Mouse (Mus musculus): ENCODE data around the gene Clasrp. TPM values are rescaled to one million over a fixed set of nuclear protein-coding genes. Genes with fewer than 3 reads are reported as not detected.

The Clasrp gene
- polyA plus RNA-seq, 1 experiment from 2014 or later: 43.5 TPM

GRCm38 (mm10) chr7:19547344-19547969 lies 56.8 kb downstream of the Clasrp start:
- H3K36me3 ChIP-seq (ENCODE audit: control insufficient read depth, insufficient read depth, low read length): no peaks in the 10 kb centered on the region
- H3K27me3 ChIP-seq (ENCODE audit: control insufficient read depth, insufficient read depth, low read depth, low read length): no peaks in the 10 kb centered on the region
- no peaks in the 10 kb centered on the region for H3K9me3 ChIP-seq (ENCODE audit: control insufficient read depth, low read length)
- no peak overlapping the region for H3K4me2 ChIP-seq (ENCODE audit: low read depth, low read length)
- peak; percentile 55; the same call in 1 of the 2 replicates for ATAC-seq (ENCODE audit: low read depth)
- H3K4me1 ChIP-seq (replicated peaks; ENCODE audit: control insufficient read depth, insufficient read depth, low read length): peaks cover 29% of the 10 kb centered on the region
- H3K4me3 ChIP-seq (ENCODE audit: low read length): no peak overlapping the region
- no peak overlapping the region for H3K9ac ChIP-seq (ENCODE audit: low read length)
- WGBS: 47% methylated on average over 2 of the region's 2 CpGs
- peak overlapping the region; percentile 35 for H3K27ac ChIP-seq (ENCODE audit: low read length)

- Histone ChIP-seq H3K36me3 (ENCODE audit: control insufficient read depth, insufficient read depth, low read length) (no peaks in the 10 kb centered on the region), H3K4me3 (ENCODE audit: low read length) (no peak overlapping the region), H3K27ac (ENCODE audit: low read length) (no peak overlapping the region; the same call in 1 of the 2 replicates), H3K9me3 (ENCODE audit: control insufficient read depth, low read length) (no peaks in the 10 kb centered on the region), H3K4me2 (ENCODE audit: low read depth, low read length) (no peak overlapping the region), H3K9ac (ENCODE audit: low read length) (no peak overlapping the region), H3K4me1 (replicated peaks; ENCODE audit: control insufficient read depth, insufficient read depth, low read length) (peaks cover 40% of the 10 kb centered on the region), H3K27me3 (ENCODE audit: control insufficient read depth, insufficient read depth, low read depth, low read length) (no peaks in the 10 kb centered on the region)
- WGBS: 12% methylated on average over 3 of the region's 3 CpGs
- ATAC-seq (ENCODE audit: low read depth): 0 out of 2 replicates have a peak, but pooled peaks have one; percentile 10
Observed at GRCm38 (mm10) chr7:19546007-19546406, 58.3 kb downstream of the Clasrp start.

GRCm38 (mm10) chr7:19543584-19543983 lies 60.7 kb downstream of the Clasrp start:
- no peak overlapping the region for H3K9ac ChIP-seq (ENCODE audit: low read length)
- H3K4me3 ChIP-seq (ENCODE audit: low read length): no peak overlapping the region
- peaks cover 44% of the 10 kb centered on the region for H3K4me1 ChIP-seq (replicated peaks; ENCODE audit: control insufficient read depth, insufficient read depth, low read length)
- 43% methylated on average over 6 of the region's 6 CpGs for WGBS
- no peak overlapping the region for H3K27ac ChIP-seq (ENCODE audit: low read length)
- no peaks in the 10 kb centered on the region for H3K36me3 ChIP-seq (ENCODE audit: control insufficient read depth, insufficient read depth, low read length)
- ATAC-seq (ENCODE audit: low read depth): no peak
- no peak overlapping the region for H3K4me2 ChIP-seq (ENCODE audit: low read depth, low read length)
- H3K27me3 ChIP-seq (ENCODE audit: control insufficient read depth, insufficient read depth, low read depth, low read length): no peaks in the 10 kb centered on the region
- no peaks in the 10 kb centered on the region for H3K9me3 ChIP-seq (ENCODE audit: control insufficient read depth, low read length)

GRCm38 (mm10) chr7:19542155-19542691 lies 62.1 kb downstream of the Clasrp start:
- Histone ChIP-seq H3K4me1 (replicated peaks; ENCODE audit: control insufficient read depth, insufficient read depth, low read length) (peaks cover 33% of the 10 kb centered on the region), H3K27ac (ENCODE audit: low read length) (no peak overlapping the region), H3K27me3 (ENCODE audit: control insufficient read depth, insufficient read depth, low read depth, low read length) (no peaks in the 10 kb centered on the region), H3K9ac (ENCODE audit: low read length) (no peak overlapping the region), H3K4me3 (ENCODE audit: low read length) (no peak overlapping the region), H3K9me3 (ENCODE audit: control insufficient read depth, low read length) (no peaks in the 10 kb centered on the region), H3K4me2 (ENCODE audit: low read depth, low read length) (no peak overlapping the region), H3K36me3 (ENCODE audit: control insufficient read depth, insufficient read depth, low read length) (no peaks in the 10 kb centered on the region)
- 63% methylated on average over 8 of the region's 8 CpGs for WGBS
- ATAC-seq (ENCODE audit: low read depth): peak; percentile 26; the same call in 1 of the 2 replicates

GRCm38 (mm10) chr7:19541681-19542154 lies 62.6 kb downstream of the Clasrp start:
- WGBS: 73% methylated on average over 7 of the region's 7 CpGs
- ATAC-seq (ENCODE audit: low read depth): no peak
- H3K4me2 ChIP-seq (ENCODE audit: low read depth, low read length): no peak overlapping the region
- no peak overlapping the region for H3K4me3 ChIP-seq (ENCODE audit: low read length)
- H3K4me1 ChIP-seq (replicated peaks; ENCODE audit: control insufficient read depth, insufficient read depth, low read length): peaks cover 29% of the 10 kb centered on the region
- no peak overlapping the region for H3K9ac ChIP-seq (ENCODE audit: low read length)
- H3K36me3 ChIP-seq (ENCODE audit: control insufficient read depth, insufficient read depth, low read length): no peaks in the 10 kb centered on the region
- H3K27ac ChIP-seq (ENCODE audit: low read length): no peak overlapping the region
- no peaks in the 10 kb centered on the region for H3K9me3 ChIP-seq (ENCODE audit: control insufficient read depth, low read length)
- no peaks in the 10 kb centered on the region for H3K27me3 ChIP-seq (ENCODE audit: control insufficient read depth, insufficient read depth, low read depth, low read length)

GRCm38 (mm10) chr7:19540771-19541566 lies 63.3 kb downstream of the Clasrp start:
- Histone ChIP-seq H3K4me2 (ENCODE audit: low read depth, low read length) (no peak overlapping the region), H3K36me3 (ENCODE audit: control insufficient read depth, insufficient read depth, low read length) (no peaks in the 10 kb centered on the region), H3K4me3 (ENCODE audit: low read length) (no peak overlapping the region), H3K27me3 (ENCODE audit: control insufficient read depth, insufficient read depth, low read depth, low read length) (no peaks in the 10 kb centered on the region), H3K9me3 (ENCODE audit: control insufficient read depth, low read length) (no peaks in the 10 kb centered on the region), H3K4me1 (replicated peaks; ENCODE audit: control insufficient read depth, insufficient read depth, low read length) (peaks cover 22% of the 10 kb centered on the region), H3K9ac (ENCODE audit: low read length) (no peak overlapping the region), H3K27ac (ENCODE audit: low read length) (0 out of 2 replicates have a peak overlapping the region, but pooled peaks have one; percentile 12)
- 60% methylated on average over 2 of the region's 2 CpGs for WGBS
- ATAC-seq (ENCODE audit: low read depth): peak; percentile 18; the same call in 1 of the 2 replicates

- Histone ChIP-seq H3K4me2 (ENCODE audit: low read depth, low read length) (no peak overlapping the region), H3K36me3 (ENCODE audit: control insufficient read depth, insufficient read depth, low read length) (peaks cover 33% of the 10 kb centered on the region), H3K4me1 (replicated peaks; ENCODE audit: control insufficient read depth, insufficient read depth, low read length) (no peaks in the 10 kb centered on the region), H3K9ac (ENCODE audit: low read length) (no peak overlapping the region), H3K4me3 (ENCODE audit: low read length) (no peak overlapping the region), H3K27ac (ENCODE audit: low read length) (no peak overlapping the region), H3K27me3 (ENCODE audit: control insufficient read depth, insufficient read depth, low read depth, low read length) (no peaks in the 10 kb centered on the region), H3K9me3 (ENCODE audit: control insufficient read depth, low read length) (no peaks in the 10 kb centered on the region)
- no peak for ATAC-seq (ENCODE audit: low read depth)
- WGBS: 96% methylated on average over 10 of the region's 10 CpGs
Observed at GRCm38 (mm10) chr7:19534676-19535075, 69.6 kb downstream of the Clasrp start.

- no peaks in the 10 kb centered on the region for H3K9me3 ChIP-seq (ENCODE audit: control insufficient read depth, low read length)
- ATAC-seq (ENCODE audit: low read depth): no peak
- H3K36me3 ChIP-seq (ENCODE audit: control insufficient read depth, insufficient read depth, low read length): peaks cover 33% of the 10 kb centered on the region
- WGBS: 70% methylated on average over 14 of the region's 14 CpGs
- no peak overlapping the region for H3K9ac ChIP-seq (ENCODE audit: low read length)
- no peaks in the 10 kb centered on the region for H3K4me1 ChIP-seq (replicated peaks; ENCODE audit: control insufficient read depth, insufficient read depth, low read length)
- H3K4me3 ChIP-seq (ENCODE audit: low read length): no peak overlapping the region
- H3K4me2 ChIP-seq (ENCODE audit: low read depth, low read length): no peak overlapping the region
- H3K27me3 ChIP-seq (ENCODE audit: control insufficient read depth, insufficient read depth, low read depth, low read length): no peaks in the 10 kb centered on the region
- no peak overlapping the region for H3K27ac ChIP-seq (ENCODE audit: low read length)
Observed at GRCm38 (mm10) chr7:19532240-19532639, 72.0 kb downstream of the Clasrp start.

GRCm38 (mm10) chr7:19531077-19531476 lies 73.2 kb downstream of the Clasrp start:
- H3K36me3 ChIP-seq (ENCODE audit: control insufficient read depth, insufficient read depth, low read length): peaks cover 33% of the 10 kb centered on the region
- H3K4me1 ChIP-seq (replicated peaks; ENCODE audit: control insufficient read depth, insufficient read depth, low read length): no peaks in the 10 kb centered on the region
- ATAC-seq (ENCODE audit: low read depth): no peak
- 67% methylated on average over 10 of the region's 10 CpGs for WGBS
- no peak overlapping the region for H3K4me3 ChIP-seq (ENCODE audit: low read length)
- no peak overlapping the region for H3K9ac ChIP-seq (ENCODE audit: low read length)
- H3K4me2 ChIP-seq (ENCODE audit: low read depth, low read length): no peak overlapping the region
- H3K27me3 ChIP-seq (ENCODE audit: control insufficient read depth, insufficient read depth, low read depth, low read length): no peaks in the 10 kb centered on the region
- H3K27ac ChIP-seq (ENCODE audit: low read length): no peak overlapping the region
- H3K9me3 ChIP-seq (ENCODE audit: control insufficient read depth, low read length): no peaks in the 10 kb centered on the region
